Mouse (Mus musculus): ENCODE measurements around the gene Scnn1g. TPM values are rescaled to one million over a fixed set of nuclear protein-coding genes. Genes with fewer than 3 reads are reported as not detected.

The Scnn1g gene
- polyA plus RNA-seq, 1 experiment from 2014 or later: 59.7 TPM

- Histone ChIP-seq H3K36me3 (ENCODE audit: insufficient read depth, low read length) (no peaks in the 10 kb centered on the region), H3K4me2 (ENCODE audit: low read length) (no peak overlapping the region), H3K27me3 (ENCODE audit: insufficient read depth, low read length) (no peaks in the 10 kb centered on the region), H3K9ac (ENCODE audit: low read depth, low read length) (no peak overlapping the region), H3K4me1 (replicated peaks; ENCODE audit: insufficient read depth, low read length) (no peaks in the 10 kb centered on the region), H3K9me3 (replicated peaks; ENCODE audit: low read length) (no peaks in the 10 kb centered on the region), H3K4me3 (replicated peaks; ENCODE audit: low read depth, low read length) (no peak overlapping the region), H3K27ac (no peak overlapping the region)
- ATAC-seq (replicated peaks; ENCODE audit: low FRiP score, low read depth) (no peak), DNase-seq (ENCODE audit: low spot score) (no peak)
- no peak for TF ChIP-seq CTCF (IDR thresholded peaks at IDR 0.05; ENCODE audit: low read depth)
Observed at GRCm38 (mm10) chr7:121699218-121699617, 35.1 kb upstream of the Scnn1g start.

GRCm38 (mm10) chr7:121700480-121700879, 33.8 kb upstream of the Scnn1g start:
- Histone ChIP-seq H3K27ac (no peak overlapping the region), H3K36me3 (ENCODE audit: insufficient read depth, low read length) (no peaks in the 10 kb centered on the region), H3K9me3 (replicated peaks; ENCODE audit: low read length) (no peaks in the 10 kb centered on the region), H3K4me3 (replicated peaks; ENCODE audit: low read depth, low read length) (no peak overlapping the region), H3K4me1 (replicated peaks; ENCODE audit: insufficient read depth, low read length) (no peaks in the 10 kb centered on the region), H3K9ac (ENCODE audit: low read depth, low read length) (no peak overlapping the region), H3K27me3 (ENCODE audit: insufficient read depth, low read length) (no peaks in the 10 kb centered on the region), H3K4me2 (ENCODE audit: low read length) (no peak overlapping the region)
- DNase-seq (ENCODE audit: low spot score) (no peak), ATAC-seq (replicated peaks; ENCODE audit: low FRiP score, low read depth) (no peak)
- 89% methylated on average over 3 of the region's 3 CpGs for WGBS
- TF ChIP-seq CTCF (IDR thresholded peaks at IDR 0.05; ENCODE audit: low read depth): no peak

GRCm38 (mm10) chr7:121701983-121702382, 32.3 kb upstream of the Scnn1g start:
- no peak overlapping the region for H3K4me3 ChIP-seq (replicated peaks; ENCODE audit: low read depth, low read length)
- H3K9me3 ChIP-seq (replicated peaks; ENCODE audit: low read length): no peaks in the 10 kb centered on the region
- H3K4me1 ChIP-seq (replicated peaks; ENCODE audit: insufficient read depth, low read length): peaks cover 7% of the 10 kb centered on the region
- no peaks in the 10 kb centered on the region for H3K36me3 ChIP-seq (ENCODE audit: insufficient read depth, low read length)
- H3K27me3 ChIP-seq (ENCODE audit: insufficient read depth, low read length): no peaks in the 10 kb centered on the region
- no peak for TF ChIP-seq CTCF (IDR thresholded peaks at IDR 0.05; ENCODE audit: low read depth)
- no peak overlapping the region for H3K9ac ChIP-seq (ENCODE audit: low read depth, low read length)
- WGBS: 64% methylated on average over 6 of the region's 6 CpGs
- H3K27ac ChIP-seq: no peak overlapping the region
- H3K4me2 ChIP-seq (ENCODE audit: low read length): no peak overlapping the region
- DNase-seq (ENCODE audit: low spot score) (no peak), ATAC-seq (replicated peaks; ENCODE audit: low FRiP score, low read depth) (no peak)

- TF ChIP-seq CTCF (IDR thresholded peaks at IDR 0.05; ENCODE audit: low read depth): no peak
- H3K4me1 ChIP-seq (replicated peaks; ENCODE audit: insufficient read depth, low read length): peaks cover 7% of the 10 kb centered on the region
- peak overlapping the region; percentile 88; the same call in 1 of the 2 replicates for H3K4me2 ChIP-seq (ENCODE audit: low read length)
- DNase-seq (ENCODE audit: low spot score): no peak
- H3K9me3 ChIP-seq (replicated peaks; ENCODE audit: low read length): no peaks in the 10 kb centered on the region
- H3K27me3 ChIP-seq (ENCODE audit: insufficient read depth, low read length): no peaks in the 10 kb centered on the region
- WGBS: 85% methylated on average over 2 of the region's 2 CpGs
- H3K27ac ChIP-seq: no peak overlapping the region
- no peaks in the 10 kb centered on the region for H3K36me3 ChIP-seq (ENCODE audit: insufficient read depth, low read length)
- ATAC-seq (replicated peaks; ENCODE audit: low FRiP score, low read depth): no peak
- no peak overlapping the region for H3K9ac ChIP-seq (ENCODE audit: low read depth, low read length)
- H3K4me3 ChIP-seq (replicated peaks; ENCODE audit: low read depth, low read length): no peak overlapping the region
Observed at GRCm38 (mm10) chr7:121705051-121705450, 29.2 kb upstream of the Scnn1g start.

GRCm38 (mm10) chr7:121706411-121707072, 27.7 kb upstream of the Scnn1g start:
- Histone ChIP-seq H3K27me3 (ENCODE audit: insufficient read depth, low read length) (no peaks in the 10 kb centered on the region), H3K4me2 (ENCODE audit: low read length) (peak overlapping the region; percentile 88), H3K4me1 (replicated peaks; ENCODE audit: insufficient read depth, low read length) (peaks cover 7% of the 10 kb centered on the region), H3K9me3 (replicated peaks; ENCODE audit: low read length) (no peaks in the 10 kb centered on the region), H3K27ac (peak overlapping the region; percentile 73), H3K9ac (ENCODE audit: low read depth, low read length) (peak overlapping the region; percentile 57), H3K36me3 (ENCODE audit: insufficient read depth, low read length) (no peaks in the 10 kb centered on the region), H3K4me3 (replicated peaks; ENCODE audit: low read depth, low read length) (peak overlapping the region; percentile 79)
- ATAC-seq (replicated peaks; ENCODE audit: low FRiP score, low read depth): peak; percentile 45
- under 1% methylated on average over 70 of the region's 77 CpGs for whole genome bisulfite sequencing
- peak; percentile 10 for DNase-seq (ENCODE audit: low spot score)
- no peak for TF ChIP-seq CTCF (IDR thresholded peaks at IDR 0.05; ENCODE audit: low read depth)

- Histone ChIP-seq H3K27me3 (ENCODE audit: insufficient read depth, low read length) (no peaks in the 10 kb centered on the region), H3K27ac (peak within 1 kb of the TSS; percentile 73), H3K9ac (ENCODE audit: low read depth, low read length) (peak within 1 kb of the TSS; percentile 57), H3K4me1 (replicated peaks; ENCODE audit: insufficient read depth, low read length) (peaks cover 7% of the 10 kb centered on the region), H3K4me3 (replicated peaks; ENCODE audit: low read depth, low read length) (peak within 1 kb of the TSS; percentile 79), H3K9me3 (replicated peaks; ENCODE audit: low read length) (no peaks in the 10 kb centered on the region), H3K36me3 (ENCODE audit: insufficient read depth, low read length) (no peaks in the 10 kb centered on the region), H3K4me2 (ENCODE audit: low read length) (peak within 1 kb of the TSS; percentile 88)
- DNase-seq (ENCODE audit: low spot score) (peak; percentile 99), ATAC-seq (replicated peaks; ENCODE audit: low FRiP score, low read depth) (peak; percentile 97)
- no peak; the same call in 1 of the 2 replicates for TF ChIP-seq CTCF (IDR thresholded peaks at IDR 0.05; ENCODE audit: low read depth)
- under 1% methylated on average over 64 of the region's 82 CpGs for WGBS
Observed at GRCm38 (mm10) chr7:121707073-121707667, 27.1 kb upstream of the Scnn1g start, which contains the start of gene Usp31. TSS of gene Usp31 (minus strand) at chr7:121707253.
